13 mouse cellular contexts compared by ENCODE assay signal in the genomic region with DNA sequence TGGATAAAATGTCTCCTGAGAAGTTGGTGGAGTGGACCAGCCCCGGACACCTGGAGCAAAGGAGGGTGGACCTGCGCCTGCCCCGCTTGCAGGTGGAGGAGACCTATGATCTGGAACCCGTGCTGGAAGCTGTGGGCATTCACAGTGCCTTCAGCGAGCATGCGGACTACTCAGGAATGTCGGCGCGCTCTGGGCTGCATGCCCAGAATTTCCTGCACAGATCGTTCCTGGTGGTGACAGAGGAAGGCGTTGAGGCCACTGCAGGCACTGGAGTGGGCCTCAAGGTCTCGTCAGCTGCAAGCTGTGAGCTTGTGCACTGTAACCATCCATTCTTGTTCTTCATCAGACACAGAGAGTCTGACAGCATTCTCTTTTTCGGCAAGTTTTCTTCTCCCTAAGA. TPM values are rescaled to one million over a fixed set of nuclear protein-coding genes. Genes with fewer than 3 reads are reported as not detected.
DNase-seq lines count a peak whose midpoint lies in the region; ATAC-seq and TF ChIP-seq lines count a peak whose summit lies in the region.
"Had no signal": no experiment of that assay in that cellular context is flagged by ENCODE, and none has a peak within 500 bp of the region (broad histone marks: within the 10 kb centered on the region; RNA-seq: fewer than 3 reads in every experiment).

No protein-coding gene starts in this region.

- H3K4me3 ChIP-seq in lung, embryonic 14.5 days (ENCODE audit: low read depth, low read length), result no peak overlapping the region
- peak overlapping the region; percentile 9; the same call in 1 of the 2 replicates for H3K4me3 ChIP-seq in heart, postnatal 0 days (ENCODE audit: low read depth, low read length)
- no peak overlapping the region for H3K4me3 ChIP-seq in left cerebral cortex, adult 2 months

- no peaks in the 10 kb centered on the region for H3K36me3 ChIP-seq in lung, embryonic 14.5 days (ENCODE audit: insufficient read depth)
- no peaks in the 10 kb centered on the region for H3K36me3 ChIP-seq in heart, postnatal 0 days (replicated peaks; ENCODE audit: control insufficient read depth, insufficient read depth, low read length)

- WGBS in lung, embryonic 14.5 days, result 40% methylated on average over 13 of the region's 13 CpGs
- 23% methylated on average over 13 of the region's 13 CpGs for WGBS in heart, postnatal 0 days

- H3K27ac ChIP-seq in lung, embryonic 14.5 days (ENCODE audit: low read depth), result no peak overlapping the region
- H3K27ac ChIP-seq in heart, postnatal 0 days (ENCODE audit: low read depth), result peak overlapping the region; percentile 23; the same call in 1 of the 2 replicates
- no peak overlapping the region for H3K27ac ChIP-seq in left cerebral cortex, adult 2 months

- DNase-seq in cerebellum, postnatal 25 days, result peak; percentile 17 to 47
- DNase-seq in cerebellum, adult 9-10 months, result no peak
- DNase-seq in lung, embryonic 14.5 days, result peak; percentile 91
- no peak for DNase-seq in lung, adult 18-20 months
- peak; percentile 49 for DNase-seq in adrenal gland, postnatal 10 days
- peak; percentile 82 for DNase-seq in heart, postnatal 0 days (ENCODE audit: low spot score)
- no peak for DNase-seq in left cerebral cortex, adult 2 months (ENCODE audit: extremely low spot score in 1 of 2, low spot score in 2 of 2)
- no peak for DNase-seq in frontal cortex, postnatal 14 days (ENCODE audit: low spot score in 2 of 2)
- DNase-seq: gastrocnemius, postnatal 36 days had no signal

- no peak overlapping the region for H3K9ac ChIP-seq in lung, embryonic 14.5 days
- H3K9ac ChIP-seq in heart, postnatal 0 days (replicated peaks; ENCODE audit: low read depth, low read length), result no peak overlapping the region

- no peaks in the 10 kb centered on the region for H3K9me3 ChIP-seq in lung, embryonic 14.5 days (ENCODE audit: low read depth, low read length)
- H3K9me3 ChIP-seq in heart, postnatal 0 days (replicated peaks; ENCODE audit: control insufficient read depth, low read length), result no peaks in the 10 kb centered on the region

- H3K27me3 ChIP-seq in lung, embryonic 14.5 days (ENCODE audit: insufficient read depth, low read length), result no peaks in the 10 kb centered on the region
- H3K27me3 ChIP-seq in heart, postnatal 0 days (ENCODE audit: control insufficient read depth, insufficient read depth, low read length), result no peaks in the 10 kb centered on the region

- no peaks in the 10 kb centered on the region for H3K4me1 ChIP-seq in lung, embryonic 14.5 days (ENCODE audit: insufficient read depth)
- no peaks in the 10 kb centered on the region for H3K4me1 ChIP-seq in heart, postnatal 0 days (ENCODE audit: control insufficient read depth, insufficient read depth)

- intact Hi-C loops in left cerebral cortex, adult 2 months (cut with DNase I), result no loop called here

- ATAC-seq in lung, embryonic 14.5 days (ENCODE audit: insufficient read depth), result peak; percentile 99
- ATAC-seq in heart, postnatal 0 days (ENCODE audit: insufficient read depth, low read depth), result peak; percentile 99

- no peak for TF ChIP-seq EP300 in heart, postnatal 0 days (IDR thresholded peaks at IDR 0.05; ENCODE audit: low read depth)

- TF ChIP-seq CTCF in lung, embryonic 14.5 days (IDR thresholded peaks at IDR 0.05; ENCODE audit: low read depth), result no peak
- no peak for TF ChIP-seq CTCF in heart, postnatal 0 days (IDR thresholded peaks at IDR 0.05; ENCODE audit: low read depth)
- no peak for TF ChIP-seq CTCF in left cerebral cortex, adult 2 months (IDR thresholded peaks at IDR 0.05)

- H3K4me2 ChIP-seq in lung, embryonic 14.5 days, result no peak overlapping the region
- H3K4me2 ChIP-seq in heart, postnatal 0 days (ENCODE audit: low read depth, low read length), result peak overlapping the region; percentile 43
- H3K4me2 ChIP-seq: liver, embryonic 11.5 days had no signal

RNA-seq across cellular contexts. Expression of a gene that starts 19.6 kb away (rescaled TPM):
- not detected in 2 replicates for polyA plus RNA-seq in lung, embryonic 14.5 days (2014; fragmentation: Nextera tagmentation; extraction: Ambion mirVana)
- not detected for total RNA-seq in adrenal gland, postnatal 10 days (2021)
- total RNA-seq in heart, postnatal 0 days (2014; rRNA removed; ENCODE audit: low replicate concordance), result not detected in 2 replicates
- not detected in 2 replicates for polyA plus RNA-seq in heart, postnatal 0 days (2015; fragmentation: Nextera tagmentation; extraction: Ambion mirVana)
- not detected for total RNA-seq in left cerebral cortex, adult 2 months (2021)
- total RNA-seq: gastrocnemius, postnatal 36 days had no signal
- polyA plus RNA-seq: C2C12; cortical plate, adult 2 months; liver, embryonic 11.5 days; spleen, adult 2 months had no signal

RNA-seq across cellular contexts. Expression of a gene that starts 51.7 kb away (rescaled TPM):
- polyA plus RNA-seq in lung, embryonic 14.5 days (2014; fragmentation: Nextera tagmentation; extraction: Ambion mirVana), result not detected in 2 replicates
- not detected for total RNA-seq in adrenal gland, postnatal 10 days (2021)
- total RNA-seq in heart, postnatal 0 days (2014; rRNA removed; ENCODE audit: low replicate concordance), result 0.12 TPM in 1 of 2 replicates, not detected in the other
- polyA plus RNA-seq in heart, postnatal 0 days (2015; fragmentation: Nextera tagmentation; extraction: Ambion mirVana), result not detected in 2 replicates
- not detected for total RNA-seq in left cerebral cortex, adult 2 months (2021)
- total RNA-seq: gastrocnemius, postnatal 36 days had no signal
- polyA plus RNA-seq: C2C12; cortical plate, adult 2 months; liver, embryonic 11.5 days; spleen, adult 2 months had no signal

Comparison
In these comparisons a context has a peak if more than half of its experiments do, and no peak if none do; other contexts are left out.
1. DNase-seq: peak in cerebellum, postnatal 25 days (2 of 2), lung, embryonic 14.5 days (single experiment), adrenal gland, postnatal 10 days (single experiment) and heart, postnatal 0 days (single experiment); none in cerebellum, adult 9-10 months (single experiment), lung, adult 18-20 months (0 of 2), left cerebral cortex, adult 2 months (0 of 2) and frontal cortex, postnatal 14 days (0 of 2).